Mouse (Mus musculus): ENCODE results near the gene Nprl3.

Nprl3 gene

DNA sequence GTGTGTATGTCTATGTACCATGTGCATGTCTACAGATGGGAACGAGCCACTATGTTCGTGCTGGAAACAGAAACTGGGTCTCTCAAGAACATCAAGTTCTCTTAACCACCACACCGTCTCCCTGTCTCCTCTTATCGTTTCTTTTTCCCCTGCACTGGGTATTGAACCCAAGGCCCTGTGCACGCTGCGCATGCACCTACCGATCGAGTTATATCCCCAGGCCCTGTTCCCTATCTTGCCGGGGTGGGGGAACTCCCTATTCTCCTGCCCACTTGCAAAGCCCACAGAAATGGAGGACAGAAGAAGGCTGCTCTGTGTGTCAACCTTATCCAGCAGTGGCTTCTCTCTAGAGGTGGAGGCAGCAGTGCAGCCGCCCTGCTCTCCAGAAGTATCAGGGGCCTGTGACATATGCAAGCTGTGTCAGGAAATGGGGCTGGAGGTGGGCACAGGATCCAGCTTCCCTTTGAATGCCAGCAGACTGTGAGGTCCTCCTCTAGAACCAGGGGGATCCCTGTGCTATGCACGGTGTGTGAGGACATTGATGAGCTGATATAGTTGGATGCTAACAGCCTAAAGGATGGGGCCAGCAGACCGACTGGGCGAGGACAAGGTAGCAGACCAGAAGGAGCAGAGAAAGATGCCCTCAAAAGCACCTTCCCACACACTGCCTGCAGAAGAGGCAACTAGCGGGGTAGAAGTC, 69.1 kb downstream of the Nprl3 start:
- no peak for DNase-seq (ENCODE audit: low spot score in 2 of 2)

- no peak for DNase-seq (ENCODE audit: low spot score in 2 of 2)
Observed at GRCm38 (mm10) chr11:32197766-32198165, 69.7 kb downstream of the Nprl3 start.

DNA sequence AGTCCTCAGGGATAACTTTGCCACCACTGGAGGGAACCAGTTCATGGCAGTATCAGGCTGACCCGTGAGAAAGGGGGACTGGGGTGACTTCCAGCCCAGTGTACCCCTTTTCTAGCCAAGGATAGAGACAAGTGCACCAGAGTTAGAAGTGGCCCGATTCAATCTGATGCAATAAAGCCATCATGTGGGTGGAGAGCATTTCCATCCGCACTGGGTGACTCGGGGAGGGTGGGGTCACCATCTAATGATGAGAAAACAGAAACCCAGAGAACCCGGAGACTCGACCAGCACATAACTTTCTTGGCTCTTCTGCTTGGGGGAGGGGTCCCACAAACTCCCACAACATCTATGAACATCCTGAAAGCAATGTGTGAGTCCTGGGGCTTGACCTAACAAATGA, 70.8 kb downstream of the Nprl3 start:
- DNase-seq (ENCODE audit: low spot score in 2 of 2), result no peak

DNA sequence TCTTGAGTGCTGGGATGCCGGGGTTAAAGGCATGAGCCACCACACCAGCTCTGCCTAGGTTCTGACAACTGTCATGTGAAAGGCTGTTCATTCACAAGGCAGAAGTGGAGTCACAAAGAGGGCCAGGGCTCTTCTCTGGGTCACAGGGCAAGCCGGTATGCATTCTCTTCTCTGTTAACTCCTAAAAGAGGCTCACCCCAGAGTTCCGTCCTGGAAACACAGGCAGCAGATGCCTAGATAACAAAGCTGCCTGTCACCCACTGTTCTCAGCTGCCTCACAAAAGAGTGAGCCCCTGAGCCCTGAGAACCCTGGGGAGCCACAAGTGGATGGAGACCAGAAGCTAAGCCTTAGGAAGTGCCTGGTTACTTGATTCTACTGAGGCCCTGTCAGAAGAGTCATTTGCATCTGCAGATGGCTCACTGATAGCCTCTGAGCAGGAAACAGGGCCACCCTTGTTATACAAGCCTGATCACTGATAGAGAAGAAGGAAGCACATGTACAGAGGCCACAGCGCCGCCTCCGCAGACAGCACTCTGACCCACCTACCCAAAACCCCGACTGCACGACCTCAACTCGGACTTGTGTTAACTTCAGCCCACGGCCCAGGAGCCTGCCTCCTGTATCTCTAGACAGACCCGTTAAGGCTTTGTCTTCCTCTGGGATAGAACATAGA, 71.5 kb downstream of the Nprl3 start:
- DNase-seq (ENCODE audit: low spot score in 2 of 2), result peak in 1 of 2 experiments; percentile 32

DNA sequence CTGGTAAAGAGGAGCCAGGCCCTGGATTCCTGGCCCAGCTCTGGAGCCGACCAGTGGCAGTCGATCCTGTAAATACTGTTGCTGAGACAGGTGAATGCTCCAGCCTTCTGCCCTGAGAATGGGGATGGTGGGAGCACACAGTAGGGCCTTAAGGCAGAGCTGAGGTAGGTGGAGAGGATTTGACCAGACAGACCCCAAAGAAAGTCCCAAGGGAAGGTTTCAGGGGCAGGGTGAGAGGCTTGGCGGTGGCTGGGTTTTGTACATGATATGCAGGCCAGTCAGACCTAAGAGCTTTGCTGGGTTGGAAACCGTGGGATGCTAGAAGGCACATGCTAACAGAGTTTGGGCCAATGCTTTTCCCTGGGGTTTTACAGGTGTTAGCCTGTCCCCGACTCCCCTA, 72.9 kb downstream of the Nprl3 start:
- no peak for DNase-seq (ENCODE audit: low spot score in 2 of 2)

DNA sequence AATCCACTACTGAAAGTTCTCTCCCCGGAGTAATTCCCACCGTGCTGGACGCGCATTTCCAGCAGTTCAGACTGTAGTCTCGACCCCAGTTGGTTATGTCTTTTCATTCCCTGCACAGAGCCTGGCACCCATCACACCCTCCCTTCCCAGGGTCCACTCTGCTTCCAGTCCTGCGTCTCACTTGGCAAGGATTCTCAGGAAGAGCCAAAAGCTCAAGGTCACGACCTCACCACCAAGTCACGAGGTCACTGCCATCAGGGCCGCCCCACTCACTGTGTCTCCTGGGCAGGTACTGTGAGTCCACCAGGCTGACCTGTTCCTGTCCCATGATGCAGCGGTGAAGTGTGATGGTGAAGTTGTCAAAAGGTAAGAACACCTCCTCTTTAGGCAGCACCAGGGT, 73.4 kb downstream of the Nprl3 start:
- no peak for DNase-seq (ENCODE audit: low spot score in 2 of 2)

DNA sequence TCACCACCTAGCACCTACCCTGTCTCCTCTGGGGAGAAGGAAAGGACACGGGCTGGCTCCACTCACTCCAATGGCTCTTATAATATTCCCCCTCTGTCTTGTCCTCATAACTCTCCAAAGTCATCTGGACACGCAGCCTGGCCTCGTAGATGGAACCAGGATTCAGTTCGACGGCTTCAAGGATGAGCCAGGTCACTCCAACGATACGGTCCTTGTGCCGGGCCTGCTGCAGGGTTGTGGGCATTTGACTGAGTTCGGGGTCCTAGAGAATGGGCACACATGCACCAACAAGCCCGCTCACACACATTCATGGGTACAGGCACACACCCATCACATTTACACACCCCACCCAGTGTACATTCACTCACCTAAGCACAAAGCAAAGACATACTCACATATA, 74.4 kb downstream of the Nprl3 start:
- DNase-seq (ENCODE audit: low spot score in 2 of 2), result no peak

GRCm38 (mm10) chr11:32190603-32191110, 76.8 kb downstream of the Nprl3 start:
- no peak for DNase-seq (ENCODE audit: low spot score in 2 of 2)

- DNase-seq (ENCODE audit: low spot score in 2 of 2), result no peak
Observed at GRCm38 (mm10) chr11:32190119-32190518, 77.4 kb downstream of the Nprl3 start.

DNA sequence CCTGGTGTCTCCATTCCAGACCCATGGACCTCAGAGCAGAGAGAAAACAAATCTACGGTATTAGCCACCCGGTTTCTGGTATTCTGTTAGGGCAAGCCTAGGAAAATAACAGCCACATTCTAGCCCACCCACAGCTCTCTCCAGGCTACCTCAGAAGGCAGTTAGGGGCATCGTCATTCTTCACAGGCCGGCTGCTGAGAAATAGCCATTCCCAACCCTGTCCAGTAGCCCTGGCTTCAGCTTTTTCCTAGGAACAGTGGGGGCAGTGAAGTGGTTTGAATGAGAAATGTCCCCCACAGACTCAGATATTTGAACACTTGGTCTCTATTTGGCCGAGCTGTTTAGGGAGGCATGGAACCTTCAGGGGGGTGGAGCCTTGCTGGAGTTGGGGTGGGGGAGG, 78.1 kb downstream of the Nprl3 start:
- DNase-seq (ENCODE audit: low spot score in 2 of 2), result no peak

DNA sequence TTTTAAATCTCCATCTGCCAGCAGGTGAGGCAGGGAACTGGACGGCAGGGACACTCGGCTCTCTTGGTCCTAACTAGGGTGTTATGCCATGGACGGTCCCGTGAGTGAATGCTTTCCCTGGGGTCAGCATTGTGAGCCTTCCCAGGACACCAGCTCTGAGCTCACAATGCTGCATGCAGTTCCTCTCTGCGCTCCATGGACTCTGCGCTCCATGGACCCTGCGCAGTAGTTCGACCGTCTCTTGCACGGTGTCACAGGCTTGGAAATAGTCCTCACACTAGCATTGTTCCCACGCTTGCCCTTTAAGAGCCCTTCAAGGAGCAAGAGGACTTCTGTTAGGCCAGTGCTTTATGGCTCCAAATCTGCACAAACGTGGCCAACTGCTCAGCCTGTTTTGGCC, 78.6 kb downstream of the Nprl3 start:
- DNase-seq (ENCODE audit: low spot score in 2 of 2), result no peak

- no peak for DNase-seq (ENCODE audit: low spot score in 2 of 2)
Observed at GRCm38 (mm10) chr11:32187256-32187655, 80.3 kb downstream of the Nprl3 start.

DNA sequence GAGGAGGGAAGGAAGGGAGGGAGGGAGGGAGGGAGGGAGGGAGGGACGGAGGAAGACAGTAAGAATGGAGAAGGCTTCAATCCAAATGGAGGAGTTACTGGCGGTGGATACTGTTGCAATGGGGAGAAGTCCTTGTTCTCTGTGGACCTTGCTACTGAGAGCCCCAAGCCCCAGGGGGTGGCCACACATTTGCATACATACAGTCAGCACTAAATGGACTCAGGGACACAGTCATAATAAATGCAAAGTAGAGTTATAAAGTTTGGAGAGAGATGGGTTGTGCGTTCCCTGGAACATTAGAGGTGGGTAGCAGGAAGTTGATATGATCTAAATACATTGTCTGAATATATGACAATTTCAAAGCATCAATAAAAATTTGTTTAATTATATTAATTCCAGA, 81.5 kb downstream of the Nprl3 start:
- DNase-seq (ENCODE audit: low spot score in 2 of 2), result no peak

DNA sequence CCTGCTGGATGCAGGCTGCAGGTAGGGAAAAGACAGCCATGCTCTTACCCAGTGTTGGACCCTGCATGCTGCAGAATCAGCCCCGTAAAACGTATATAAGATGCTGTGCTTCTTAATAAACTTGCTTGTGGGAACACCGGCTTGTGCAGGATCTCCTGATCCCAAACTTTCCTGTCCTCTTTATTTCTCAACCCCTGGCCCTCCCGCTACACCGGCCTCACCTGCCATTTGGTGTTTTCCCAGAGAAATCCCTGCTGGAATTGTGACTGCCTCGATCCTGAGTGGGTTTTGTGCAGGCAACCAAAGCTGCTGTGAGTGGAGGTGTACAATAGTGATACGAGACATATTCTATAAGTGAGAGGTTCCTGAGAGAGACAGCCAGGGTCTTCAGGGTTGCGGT, 83.0 kb downstream of the Nprl3 start:
- DNase-seq (ENCODE audit: low spot score in 2 of 2), result no peak

GRCm38 (mm10) chr11:32181973-32182868, 85.3 kb downstream of the Nprl3 start:
- DNase-seq (ENCODE audit: low spot score in 2 of 2), result peak; percentile 38 to 49

- DNase-seq (ENCODE audit: low spot score in 2 of 2), result no peak
Observed at GRCm38 (mm10) chr11:32181246-32181645, 86.3 kb downstream of the Nprl3 start.

DNA sequence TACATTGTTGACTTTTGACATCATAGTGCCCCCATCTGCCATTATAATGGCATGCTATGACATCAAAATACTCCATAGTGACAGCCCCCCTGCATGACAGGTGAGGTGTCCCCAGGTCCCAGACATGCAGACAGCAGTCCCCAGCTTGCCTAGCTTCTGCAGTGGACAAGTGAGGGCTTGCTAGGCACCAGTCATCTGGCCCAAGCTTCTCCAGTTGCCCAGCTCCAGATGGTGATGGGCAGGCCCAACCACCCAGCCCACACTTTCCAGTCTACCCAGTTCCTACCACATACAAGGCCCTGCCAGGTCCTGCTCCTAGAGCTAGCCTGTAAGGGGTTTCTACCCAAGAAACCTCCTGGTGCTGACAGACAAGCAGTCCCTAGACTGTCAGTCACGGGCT, 89.0 kb downstream of the Nprl3 start:
- DNase-seq (ENCODE audit: low spot score in 2 of 2), result no peak

Measured in spleen, postnatal 36 days (tissue).